Mouse (Mus musculus) intestine, embryonic 14.5 days (tissue): ENCODE measurements at regions not wholly inside any gene's neighbourhood (a gene's known extent, or its start where the extent isn't known, plus 50 kb on each side); places are given as distances from the start of the nearest gene placed in this dataset.

ENCODE experiments used
- ATAC-seq: fragments of 200-750 bp; cut with Nextera tagmentation; replicated peaks from 2 replicates; pipeline ENCODE4 v1.8.0; 2017; ENCODE audit warnings: low read depth, moderate number of reproducible peaks, moderate TSS enrichment, moderate library complexity; ENCODE audit not compliant: low FRiP score, low TSS enrichment
- DNase-seq: peaks from one replicate; pipeline ENCODE4 v3.0.0-alpha.2; 2018; ENCODE audit warnings: low spot score
- H3K27ac ChIP-seq: fragments of 300-500 bp; sonication (generic); 2 replicates; pipeline ENCODE4 v1.5.1; 2014; ENCODE audit warnings: low read depth, mild to moderate bottlenecking, control low read depth
- H3K27me3 ChIP-seq: fragments of 300-500 bp; sonication (generic); replicated peaks from 2 replicates; pipeline ENCODE4 v1.6.1; 2014; ENCODE audit warnings: low read length, control low read depth; ENCODE audit not compliant: control insufficient read depth, insufficient read depth
- H3K36me3 ChIP-seq: fragments of 300-500 bp; sonication (generic); 2 replicates; pipeline ENCODE4 v1.6.1; 2014; ENCODE audit warnings: low read length, control low read depth; ENCODE audit not compliant: control insufficient read depth, insufficient read depth
- H3K4me1 ChIP-seq: fragments of 300-500 bp; sonication (generic); replicated peaks from 2 replicates; pipeline ENCODE4 v1.6.1; 2014; ENCODE audit warnings: low read length, control low read depth, mixed read lengths; ENCODE audit not compliant: control insufficient read depth, insufficient read depth
- H3K4me2 ChIP-seq: fragments of 300-500 bp; sonication (generic); 2 replicates; pipeline ENCODE4 v1.6.1; 2014; ENCODE audit warnings: low read length
- H3K4me3 ChIP-seq: fragments of 300-500 bp; sonication (generic); 2 replicates; pipeline ENCODE4 v1.5.1; 2014; ENCODE audit warnings: low read depth, low read length, control low read depth, mixed read lengths
- H3K9ac ChIP-seq: fragments of 300-500 bp; sonication (generic); 2 replicates; pipeline ENCODE4 v1.6.1; 2014; ENCODE audit warnings: mild to moderate bottlenecking, low read length
- H3K9me3 ChIP-seq: fragments of 300-500 bp; sonication (generic); 2 replicates; pipeline ENCODE4 v1.6.1; 2016; ENCODE audit warnings: low read length, control low read depth; ENCODE audit not compliant: control insufficient read depth
- WGBS: fragments of 180-500 bp; shearing (Covaris S2); extraction: QIAGEN DNeasy Blood & Tissue Kit; methylation state at CpG from one replicate; pipeline ENCODE4 v1.1.7; 2014; 5-methylcytosine and 5-hydroxymethylcytosine counted together

- 52% methylated on average over 2 of the region's 2 CpGs for WGBS
- Histone ChIP-seq H3K27ac (no peak overlapping the region), H3K4me3 (no peak overlapping the region), H3K36me3 (no peaks in the 10 kb centered on the region), H3K9me3 (no peaks in the 10 kb centered on the region), H3K9ac (no peak overlapping the region), H3K27me3 (no peaks in the 10 kb centered on the region), H3K4me1 (no peaks in the 10 kb centered on the region), H3K4me2 (no peak overlapping the region)
- ATAC-seq: no peak
- DNase-seq: no peak
Observed at GRCm38 (mm10) chr6:112119180-112119579, 154.4 kb upstream of the Lmcd1 start.

- 24% methylated on average over 3 of the region's 3 CpGs for WGBS
- no peak overlapping the region for H3K9ac ChIP-seq
- no peaks in the 10 kb centered on the region for H3K36me3 ChIP-seq
- DNase-seq (no peak), ATAC-seq (no peak)
- no peaks in the 10 kb centered on the region for H3K9me3 ChIP-seq
- no peaks in the 10 kb centered on the region for H3K27me3 ChIP-seq
- no peak overlapping the region for H3K27ac ChIP-seq
- H3K4me1 ChIP-seq: no peaks in the 10 kb centered on the region
- H3K4me2 ChIP-seq: no peak overlapping the region
- no peak overlapping the region for H3K4me3 ChIP-seq
Observed at GRCm38 (mm10) chr6:112133522-112133921, 140.0 kb upstream of the Lmcd1 start.

GRCm38 (mm10) chr6:112152535-112153364 lies 120.8 kb upstream of the Lmcd1 start:
- no peak overlapping the region for H3K9ac ChIP-seq
- H3K36me3 ChIP-seq: no peaks in the 10 kb centered on the region
- no peak for ATAC-seq
- no peak overlapping the region for H3K4me2 ChIP-seq
- DNase-seq: no peak
- 68% methylated on average over 10 of the region's 10 CpGs for WGBS
- no peaks in the 10 kb centered on the region for H3K4me1 ChIP-seq
- H3K27ac ChIP-seq: no peak overlapping the region
- no peak overlapping the region for H3K4me3 ChIP-seq
- no peaks in the 10 kb centered on the region for H3K9me3 ChIP-seq
- H3K27me3 ChIP-seq: no peaks in the 10 kb centered on the region

DNA sequence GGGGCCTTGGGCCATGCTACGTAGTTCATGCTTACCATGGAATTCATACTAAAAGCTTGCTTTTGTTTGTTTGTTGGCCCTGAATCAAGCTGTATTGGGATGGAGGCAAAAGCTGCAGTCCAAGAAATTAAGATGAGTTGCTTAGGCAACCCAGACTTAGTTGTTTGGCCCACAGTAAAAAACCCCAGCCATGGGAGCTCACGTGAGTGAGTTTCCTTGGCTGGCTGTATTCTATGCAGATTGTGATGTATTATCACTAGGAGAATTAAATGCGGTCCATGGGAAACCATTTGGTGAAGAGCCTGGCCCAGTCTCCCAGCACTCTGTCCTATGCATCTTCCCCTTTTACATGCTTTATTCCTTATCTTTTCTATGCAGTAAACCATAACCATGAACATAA lies 106.1 kb upstream of the Lmcd1 start:
- H3K4me1 ChIP-seq: no peaks in the 10 kb centered on the region
- no peak overlapping the region for H3K4me3 ChIP-seq
- no peaks in the 10 kb centered on the region for H3K9me3 ChIP-seq
- H3K9ac ChIP-seq: no peak overlapping the region
- H3K36me3 ChIP-seq: no peaks in the 10 kb centered on the region
- H3K27me3 ChIP-seq: no peaks in the 10 kb centered on the region
- 78% methylated on average over 3 of the region's 3 CpGs for WGBS
- DNase-seq (no peak), ATAC-seq (no peak)
- H3K27ac ChIP-seq: no peak overlapping the region
- H3K4me2 ChIP-seq: no peak overlapping the region

GRCm38 (mm10) chr6:112176344-112176743 lies 97.2 kb upstream of the Lmcd1 start:
- no peak overlapping the region for H3K9ac ChIP-seq
- H3K4me1 ChIP-seq: no peaks in the 10 kb centered on the region
- 32% methylated on average over 2 of the region's 2 CpGs for WGBS
- no peaks in the 10 kb centered on the region for H3K9me3 ChIP-seq
- no peak overlapping the region for H3K27ac ChIP-seq
- DNase-seq: no peak
- 0 out of 2 replicates have a peak, but pooled peaks have one; percentile 36 for ATAC-seq
- H3K36me3 ChIP-seq: no peaks in the 10 kb centered on the region
- H3K4me3 ChIP-seq: no peak overlapping the region
- H3K27me3 ChIP-seq: no peaks in the 10 kb centered on the region
- no peak overlapping the region for H3K4me2 ChIP-seq

- no peaks in the 10 kb centered on the region for H3K4me1 ChIP-seq
- H3K9ac ChIP-seq: no peak overlapping the region
- no peaks in the 10 kb centered on the region for H3K36me3 ChIP-seq
- no peaks in the 10 kb centered on the region for H3K9me3 ChIP-seq
- H3K27me3 ChIP-seq: no peaks in the 10 kb centered on the region
- no peak overlapping the region for H3K4me2 ChIP-seq
- 96% methylated on average over 2 of the region's 2 CpGs for WGBS
- no peak overlapping the region for H3K27ac ChIP-seq
- H3K4me3 ChIP-seq: no peak overlapping the region
- ATAC-seq (no peak), DNase-seq (no peak)
Observed at GRCm38 (mm10) chr6:112187636-112188035, 85.9 kb upstream of the Lmcd1 start.

DNA sequence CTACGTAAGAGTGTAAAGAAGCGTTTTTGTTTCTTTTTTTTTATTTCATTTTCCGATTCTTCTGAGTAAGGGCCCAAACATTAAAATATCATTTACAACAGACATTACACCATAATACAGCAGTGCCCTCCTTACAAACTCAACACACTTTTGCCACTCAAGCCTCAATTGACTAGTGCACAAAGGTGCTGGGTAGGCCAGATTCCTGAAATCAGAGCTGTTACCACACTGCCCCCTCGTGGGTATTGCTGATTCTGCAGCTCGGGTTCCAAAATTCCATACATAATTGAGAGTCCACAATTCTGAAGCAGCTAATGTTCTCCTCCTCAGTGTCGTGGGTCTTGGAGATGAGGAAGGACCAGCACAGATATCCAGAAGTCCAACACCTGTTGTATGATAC lies 82.5 kb upstream of the Lmcd1 start:
- H3K27ac ChIP-seq: no peak overlapping the region
- no peaks in the 10 kb centered on the region for H3K36me3 ChIP-seq
- WGBS: 46% methylated on average over 6 of the region's 6 CpGs
- H3K4me1 ChIP-seq: no peaks in the 10 kb centered on the region
- no peak overlapping the region for H3K4me3 ChIP-seq
- H3K9ac ChIP-seq: no peak overlapping the region
- ATAC-seq: no peak
- DNase-seq: peak; percentile 90
- no peaks in the 10 kb centered on the region for H3K9me3 ChIP-seq
- no peak overlapping the region for H3K4me2 ChIP-seq
- no peaks in the 10 kb centered on the region for H3K27me3 ChIP-seq

DNA sequence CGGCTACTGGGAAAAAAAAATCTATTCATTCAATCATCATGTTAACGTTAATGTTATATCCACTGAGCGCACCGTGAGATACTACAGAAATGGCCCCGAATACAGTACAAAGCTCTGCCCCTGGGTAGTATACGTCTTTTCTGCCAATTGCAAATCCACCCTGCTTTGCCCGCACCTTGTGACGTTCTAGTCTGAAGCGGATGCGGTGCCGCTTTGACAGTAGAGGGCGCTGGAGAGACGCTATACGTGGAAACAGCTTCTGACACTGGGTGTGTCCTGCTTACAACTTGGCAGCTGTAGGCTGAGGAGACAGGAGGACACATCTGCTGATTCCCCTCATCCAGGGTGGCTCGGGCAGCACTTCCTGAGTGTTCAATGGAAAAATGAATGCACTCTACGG lies 76.1 kb upstream of the Lmcd1 start:
- 9% methylated on average over 16 of the region's 16 CpGs for WGBS
- H3K4me3 ChIP-seq: no peak overlapping the region
- H3K4me2 ChIP-seq: peak overlapping the region; percentile 39
- H3K27ac ChIP-seq: no peak overlapping the region
- no peaks in the 10 kb centered on the region for H3K9me3 ChIP-seq
- H3K27me3 ChIP-seq: no peaks in the 10 kb centered on the region
- H3K9ac ChIP-seq: no peak overlapping the region
- DNase-seq: peak; percentile 90
- H3K4me1 ChIP-seq: no peaks in the 10 kb centered on the region
- ATAC-seq: peak; percentile 43
- no peaks in the 10 kb centered on the region for H3K36me3 ChIP-seq

GRCm38 (mm10) chr6:112199241-112199640 lies 74.3 kb upstream of the Lmcd1 start:
- no peak overlapping the region for H3K27ac ChIP-seq
- H3K4me1 ChIP-seq: 0 out of 2 replicates have a peak, but pooled peaks cover 2% of the 10 kb centered on the region
- WGBS: 86% methylated on average over 4 of the region's 4 CpGs
- ATAC-seq (no peak), DNase-seq (no peak)
- no peaks in the 10 kb centered on the region for H3K36me3 ChIP-seq
- no peak overlapping the region for H3K4me3 ChIP-seq
- H3K9ac ChIP-seq: no peak overlapping the region
- H3K27me3 ChIP-seq: no peaks in the 10 kb centered on the region
- H3K9me3 ChIP-seq: no peaks in the 10 kb centered on the region
- no peak overlapping the region for H3K4me2 ChIP-seq
